Mouse (Mus musculus): ENCODE data around the gene Snap47. TPM values are rescaled to one million over a fixed set of nuclear protein-coding genes. Genes with fewer than 3 reads are reported as not detected.

The Snap47 gene
- polyA plus RNA-seq, 1 experiment from 2014 or later, result 148 TPM

GRCm38 (mm10) chr11:59471413-59472325 is 20.7 kb upstream of the Snap47 start:
- no peaks in the 10 kb centered on the region for H3K27me3 ChIP-seq (ENCODE audit: control insufficient read depth, insufficient read depth, low read length)
- no peaks in the 10 kb centered on the region for H3K9me3 ChIP-seq (ENCODE audit: control insufficient read depth, low read length)
- no peak for DNase-seq (ENCODE audit: low spot score)
- H3K4me3 ChIP-seq (ENCODE audit: low read depth, low read length), result peak overlapping the region; percentile 62
- H3K27ac ChIP-seq (replicated peaks; ENCODE audit: low read depth, low read length), result no peak overlapping the region
- H3K9ac ChIP-seq (ENCODE audit: low read length), result peak overlapping the region; percentile 78
- WGBS, result 7% methylated on average over 37 of the region's 37 CpGs
- H3K4me2 ChIP-seq (ENCODE audit: low read depth, severe bottlenecking), result peak overlapping the region; percentile 81
- peak; percentile 78 for ATAC-seq (ENCODE audit: insufficient number of reproducible peaks, low FRiP score, low TSS enrichment, low read depth)
- 0 out of 2 replicates have a peak, but pooled peaks cover 5% of the 10 kb centered on the region for H3K4me1 ChIP-seq (ENCODE audit: control insufficient read depth, insufficient read depth, low read length)
- H3K36me3 ChIP-seq (ENCODE audit: control insufficient read depth, insufficient read depth, low read length), result no peaks in the 10 kb centered on the region

- no peak overlapping the region for H3K4me3 ChIP-seq (ENCODE audit: low read depth, low read length)
- ATAC-seq (ENCODE audit: insufficient number of reproducible peaks, low FRiP score, low TSS enrichment, low read depth) (no peak), DNase-seq (ENCODE audit: low spot score) (no peak)
- 94% methylated on average over 2 of the region's 2 CpGs for WGBS
- peaks cover 26% of the 10 kb centered on the region for H3K36me3 ChIP-seq (ENCODE audit: control insufficient read depth, insufficient read depth, low read length)
- H3K27me3 ChIP-seq (ENCODE audit: control insufficient read depth, insufficient read depth, low read length), result no peaks in the 10 kb centered on the region
- no peaks in the 10 kb centered on the region for H3K4me1 ChIP-seq (ENCODE audit: control insufficient read depth, insufficient read depth, low read length)
- no peak overlapping the region for H3K27ac ChIP-seq (replicated peaks; ENCODE audit: low read depth, low read length)
- H3K9me3 ChIP-seq (ENCODE audit: control insufficient read depth, low read length), result peaks cover 10% of the 10 kb centered on the region
- H3K4me2 ChIP-seq (ENCODE audit: low read depth, severe bottlenecking), result no peak overlapping the region
- H3K9ac ChIP-seq (ENCODE audit: low read length), result no peak overlapping the region
These were observed 9.5 kb upstream of the Snap47 start for GRCm38 (mm10) chr11:59460459-59460858.

GRCm38 (mm10) chr11:59458973-59459372 is 8.0 kb upstream of the Snap47 start:
- Histone ChIP-seq H3K27ac (replicated peaks; ENCODE audit: low read depth, low read length) (no peak overlapping the region), H3K4me1 (ENCODE audit: control insufficient read depth, insufficient read depth, low read length) (no peaks in the 10 kb centered on the region), H3K4me2 (ENCODE audit: low read depth, severe bottlenecking) (no peak overlapping the region), H3K4me3 (ENCODE audit: low read depth, low read length) (no peak overlapping the region), H3K36me3 (ENCODE audit: control insufficient read depth, insufficient read depth, low read length) (peaks cover 34% of the 10 kb centered on the region), H3K27me3 (ENCODE audit: control insufficient read depth, insufficient read depth, low read length) (no peaks in the 10 kb centered on the region), H3K9me3 (ENCODE audit: control insufficient read depth, low read length) (peaks cover 10% of the 10 kb centered on the region), H3K9ac (ENCODE audit: low read length) (no peak overlapping the region)
- WGBS, result 53% methylated on average over 5 of the region's 5 CpGs
- ATAC-seq (ENCODE audit: insufficient number of reproducible peaks, low FRiP score, low TSS enrichment, low read depth), result no peak
- DNase-seq (ENCODE audit: low spot score), result peak; percentile 28

- Histone ChIP-seq H3K9ac (ENCODE audit: low read length) (no peak overlapping the region), H3K4me1 (ENCODE audit: control insufficient read depth, insufficient read depth, low read length) (no peaks in the 10 kb centered on the region), H3K9me3 (ENCODE audit: control insufficient read depth, low read length) (no peaks in the 10 kb centered on the region), H3K27me3 (ENCODE audit: control insufficient read depth, insufficient read depth, low read length) (no peaks in the 10 kb centered on the region), H3K36me3 (ENCODE audit: control insufficient read depth, insufficient read depth, low read length) (peaks cover 22% of the 10 kb centered on the region), H3K4me2 (ENCODE audit: low read depth, severe bottlenecking) (no peak overlapping the region), H3K27ac (replicated peaks; ENCODE audit: low read depth, low read length) (no peak overlapping the region), H3K4me3 (ENCODE audit: low read depth, low read length) (no peak overlapping the region)
- DNase-seq (ENCODE audit: low spot score) (no peak), ATAC-seq (ENCODE audit: insufficient number of reproducible peaks, low FRiP score, low TSS enrichment, low read depth) (no peak)
- 93% methylated on average over 2 of the region's 2 CpGs for WGBS
These were observed 5.9 kb upstream of the Snap47 start for GRCm38 (mm10) chr11:59456891-59457290.

- ATAC-seq (ENCODE audit: insufficient number of reproducible peaks, low FRiP score, low TSS enrichment, low read depth) (no peak), DNase-seq (ENCODE audit: low spot score) (no peak)
- Histone ChIP-seq H3K36me3 (ENCODE audit: control insufficient read depth, insufficient read depth, low read length) (peaks cover 22% of the 10 kb centered on the region), H3K4me1 (ENCODE audit: control insufficient read depth, insufficient read depth, low read length) (no peaks in the 10 kb centered on the region; the same call in 1 of the 2 replicates), H3K27ac (replicated peaks; ENCODE audit: low read depth, low read length) (no peak overlapping the region), H3K4me2 (ENCODE audit: low read depth, severe bottlenecking) (no peak overlapping the region), H3K9ac (ENCODE audit: low read length) (no peak overlapping the region), H3K27me3 (ENCODE audit: control insufficient read depth, insufficient read depth, low read length) (no peaks in the 10 kb centered on the region), H3K9me3 (ENCODE audit: control insufficient read depth, low read length) (no peaks in the 10 kb centered on the region), H3K4me3 (ENCODE audit: low read depth, low read length) (no peak overlapping the region)
- WGBS, result 88% methylated on average over 2 of the region's 2 CpGs
These were observed 5.4 kb upstream of the Snap47 start for GRCm38 (mm10) chr11:59456346-59456745.

- Histone ChIP-seq H3K36me3 (ENCODE audit: control insufficient read depth, insufficient read depth, low read length) (peaks cover 10% of the 10 kb centered on the region; the same call in 1 of the 2 replicates), H3K9me3 (ENCODE audit: control insufficient read depth, low read length) (no peaks in the 10 kb centered on the region), H3K27ac (replicated peaks; ENCODE audit: low read depth, low read length) (peak overlapping the region; percentile 56), H3K9ac (ENCODE audit: low read length) (peak overlapping the region; percentile 78), H3K4me2 (ENCODE audit: low read depth, severe bottlenecking) (peak overlapping the region; percentile 88), H3K4me3 (ENCODE audit: low read depth, low read length) (peak overlapping the region; percentile 84), H3K4me1 (ENCODE audit: control insufficient read depth, insufficient read depth, low read length) (peaks cover 8% of the 10 kb centered on the region), H3K27me3 (ENCODE audit: control insufficient read depth, insufficient read depth, low read length) (no peaks in the 10 kb centered on the region)
- ATAC-seq (ENCODE audit: insufficient number of reproducible peaks, low FRiP score, low TSS enrichment, low read depth), result peak; percentile 76
- no peak for DNase-seq (ENCODE audit: low spot score)
- WGBS, result 1% methylated on average over 38 of the region's 38 CpGs
These were observed 685 bp downstream of the Snap47 start for GRCm38 (mm10) chr11:59450230-59450771.

- WGBS, result under 1% methylated on average over 35 of the region's 40 CpGs
- peaks cover 5% of the 10 kb centered on the region; the same call in 1 of the 2 replicates for H3K36me3 ChIP-seq (ENCODE audit: control insufficient read depth, insufficient read depth, low read length)
- peak within 1 kb of the TSS; percentile 84 for H3K4me3 ChIP-seq (ENCODE audit: low read depth, low read length)
- H3K27ac ChIP-seq (replicated peaks; ENCODE audit: low read depth, low read length), result peak within 1 kb of the TSS; percentile 56
- H3K4me1 ChIP-seq (ENCODE audit: control insufficient read depth, insufficient read depth, low read length), result peaks cover 8% of the 10 kb centered on the region
- ATAC-seq (ENCODE audit: insufficient number of reproducible peaks, low FRiP score, low TSS enrichment, low read depth) (peak; percentile 95), DNase-seq (ENCODE audit: low spot score) (peak; percentile 93)
- peak within 1 kb of the TSS; percentile 78 for H3K9ac ChIP-seq (ENCODE audit: low read length)
- no peaks in the 10 kb centered on the region for H3K27me3 ChIP-seq (ENCODE audit: control insufficient read depth, insufficient read depth, low read length)
- peak within 1 kb of the TSS; percentile 88 for H3K4me2 ChIP-seq (ENCODE audit: low read depth, severe bottlenecking)
- no peaks in the 10 kb centered on the region for H3K9me3 ChIP-seq (ENCODE audit: control insufficient read depth, low read length)
These were observed 1.2 kb downstream of the Snap47 start, which contains the start of gene Jmjd4 for GRCm38 (mm10) chr11:59449741-59450229. Jmjd4 (plus strand) TSS chr11:59450045.

- Histone ChIP-seq H3K4me3 (ENCODE audit: low read depth, low read length) (no peak overlapping the region), H3K36me3 (ENCODE audit: control insufficient read depth, insufficient read depth, low read length) (peaks cover under 1% of the 10 kb centered on the region), H3K9ac (ENCODE audit: low read length) (no peak overlapping the region), H3K27ac (replicated peaks; ENCODE audit: low read depth, low read length) (no peak overlapping the region), H3K27me3 (ENCODE audit: control insufficient read depth, insufficient read depth, low read length) (no peaks in the 10 kb centered on the region), H3K9me3 (ENCODE audit: control insufficient read depth, low read length) (no peaks in the 10 kb centered on the region), H3K4me2 (ENCODE audit: low read depth, severe bottlenecking) (no peak overlapping the region), H3K4me1 (ENCODE audit: control insufficient read depth, insufficient read depth, low read length) (no peaks in the 10 kb centered on the region)
- ATAC-seq (ENCODE audit: insufficient number of reproducible peaks, low FRiP score, low TSS enrichment, low read depth) (no peak), DNase-seq (ENCODE audit: low spot score) (no peak)
These were observed 7.9 kb downstream of the Snap47 start for GRCm38 (mm10) chr11:59443102-59443501.

Data from limb, embryonic 11.5 days (tissue).